Mouse (Mus musculus) liver, postnatal 0 days (tissue): ENCODE data around the gene Mfap3l. TPM values are rescaled to one million over a fixed set of nuclear protein-coding genes. Genes with fewer than 3 reads are reported as not detected.
"Not testable (repeated sequence)": the region's sequence is repeated elsewhere in the genome, so short reads cannot be mapped to it uniquely, and the experiment has no call there.

ENCODE experiments used
- ATAC-seq: fragments of 200-750 bp; cut with Nextera tagmentation; 2 replicates; pipeline ENCODE4 v1.8.0; 2017; ENCODE audit warnings: mild to moderate bottlenecking, moderate library complexity
- DNase-seq: peaks from one replicate; pipeline ENCODE4 v3.0.0-alpha.2; 2016
- H3K27ac ChIP-seq: fragments of 300-500 bp; sonication (generic); 2 replicates; pipeline ENCODE4 v1.5.1; 2014; ENCODE audit warnings: antibody characterized with exemption, moderate library complexity, mild to moderate bottlenecking, low read depth
- H3K27me3 ChIP-seq: fragments of 300-500 bp; sonication (generic); 2 replicates; pipeline ENCODE4 v1.6.1; 2014; ENCODE audit warnings: low read length, control low read depth, mixed read lengths; ENCODE audit not compliant: insufficient read depth
- H3K36me3 ChIP-seq: fragments of 300-500 bp; sonication (generic); replicated peaks from 2 replicates; pipeline ENCODE4 v1.6.1; 2014; ENCODE audit warnings: mild to moderate bottlenecking, control low read depth, low read length, moderate library complexity, mixed read lengths; ENCODE audit not compliant: insufficient read depth
- H3K4me1 ChIP-seq: fragments of 300-500 bp; sonication (generic); 2 replicates; pipeline ENCODE4 v1.6.1; 2014; ENCODE audit warnings: antibody characterized with exemption, mild to moderate bottlenecking, control low read depth; ENCODE audit not compliant: insufficient read depth
- H3K4me2 ChIP-seq: fragments of 300-500 bp; sonication (generic); 2 replicates; pipeline ENCODE4 v1.6.1; 2014; ENCODE audit warnings: low read depth, mild to moderate bottlenecking, low read length, moderate library complexity, mixed read lengths
- H3K4me3 ChIP-seq: fragments of 300-500 bp; sonication (generic); 2 replicates; pipeline ENCODE4 v1.5.1; 2014; ENCODE audit warnings: low read depth, low read length
- H3K9ac ChIP-seq: fragments of 300-500 bp; sonication (generic); replicated peaks from 2 replicates; pipeline ENCODE4 v1.6.1; 2014; ENCODE audit warnings: mild to moderate bottlenecking, moderate library complexity
- H3K9me3 ChIP-seq: fragments of 300-500 bp; sonication (generic); 2 replicates; pipeline ENCODE4 v1.6.1; 2016; ENCODE audit warnings: mild to moderate bottlenecking, control low read depth, low read length, mixed read lengths
- CTCF ChIP-seq: sonication (generic); IDR thresholded peaks from 2 replicates; pipeline ENCODE4 v1.5.1; 2016; ENCODE audit warnings: antibody characterized with exemption, low read depth
- EP300 ChIP-seq: IDR thresholded peaks from 2 replicates; pipeline ENCODE4 v1.6.1; 2016; ENCODE audit warnings: antibody characterized with exemption, low read depth, mild to moderate bottlenecking
- WGBS: fragments of 180-500 bp; shearing (Covaris S2); extraction: QIAGEN DNeasy Blood & Tissue Kit; methylation state at CpG from one replicate; pipeline ENCODE4 v1.1.7; 2014; ENCODE audit not compliant: insufficient replicate concordance; 5-methylcytosine and 5-hydroxymethylcytosine counted together
- polyA plus RNA-seq: library from polyadenylated mRNA; unstranded; fragments of >200 nt; fragmentation: Nextera tagmentation; extraction: Ambion mirVana; gene quantifications from 2 replicates; pipeline ENCODE4 v1.2.1, GENCODE M21; 2015

Mfap3l gene
- polyA plus RNA-seq, 1 experiment from 2014 or later: 0.40 TPM

DNA sequence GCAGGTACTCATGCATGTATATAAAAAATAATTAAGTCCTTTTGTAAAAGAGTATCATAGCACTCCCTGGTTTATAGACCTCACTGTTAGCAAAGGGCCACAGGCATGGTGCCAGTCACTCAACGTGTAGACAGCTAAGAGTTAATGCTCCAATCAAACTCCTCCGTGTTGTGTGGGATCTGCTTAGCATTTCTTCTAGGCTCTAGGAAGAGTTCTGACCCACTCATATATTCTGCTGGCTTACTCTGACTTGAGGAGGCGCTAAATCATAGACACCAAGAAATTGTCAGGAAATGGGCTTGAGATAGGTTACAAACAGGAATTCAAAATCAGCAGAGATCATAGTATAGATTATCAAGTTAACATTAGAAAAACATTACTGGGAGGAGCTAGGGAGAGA is 13.3 kb downstream of the Mfap3l start:
- Histone ChIP-seq H3K9ac (no peak overlapping the region), H3K36me3 (no peaks in the 10 kb centered on the region), H3K27ac (no peak overlapping the region), H3K27me3 (no peaks in the 10 kb centered on the region), H3K4me3 (no peak overlapping the region), H3K4me1 (no peaks in the 10 kb centered on the region), H3K4me2 (no peak overlapping the region), H3K9me3 (no peaks in the 10 kb centered on the region)
- no peak for ATAC-seq
- TF ChIP-seq EP300: no peak
- 74% methylated on average over 3 of the region's 3 CpGs for WGBS
- no peak for DNase-seq

DNA sequence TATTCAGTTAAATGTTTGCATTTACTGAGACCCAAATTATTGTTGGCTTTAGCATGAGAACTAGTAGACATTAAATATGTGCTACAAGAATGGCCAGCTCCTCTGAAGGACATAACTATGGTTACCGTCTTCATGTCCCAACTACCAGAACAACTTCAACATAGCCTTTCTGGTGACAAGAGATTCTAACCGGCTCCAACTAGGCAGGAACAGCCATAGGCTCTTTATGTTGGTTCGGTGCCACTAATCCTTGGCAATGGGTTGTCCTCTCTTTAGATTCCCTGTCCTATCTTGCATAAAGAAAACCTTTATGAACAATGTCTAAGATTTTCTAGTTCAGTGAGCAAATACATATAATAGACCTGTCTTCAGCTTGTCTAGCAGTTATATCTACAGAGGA is 14.7 kb downstream of the Mfap3l start:
- DNase-seq (no peak), ATAC-seq (no peak)
- TF ChIP-seq EP300 (no peak), CTCF (no peak)
- Histone ChIP-seq H3K4me3 (no peak overlapping the region), H3K36me3 (no peaks in the 10 kb centered on the region), H3K27ac (no peak overlapping the region), H3K27me3 (no peaks in the 10 kb centered on the region), H3K9ac (no peak overlapping the region), H3K4me1 (no peaks in the 10 kb centered on the region), H3K4me2 (no peak overlapping the region), H3K9me3 (no peaks in the 10 kb centered on the region)
- WGBS: 85% methylated on average over 3 of the region's 3 CpGs

DNA sequence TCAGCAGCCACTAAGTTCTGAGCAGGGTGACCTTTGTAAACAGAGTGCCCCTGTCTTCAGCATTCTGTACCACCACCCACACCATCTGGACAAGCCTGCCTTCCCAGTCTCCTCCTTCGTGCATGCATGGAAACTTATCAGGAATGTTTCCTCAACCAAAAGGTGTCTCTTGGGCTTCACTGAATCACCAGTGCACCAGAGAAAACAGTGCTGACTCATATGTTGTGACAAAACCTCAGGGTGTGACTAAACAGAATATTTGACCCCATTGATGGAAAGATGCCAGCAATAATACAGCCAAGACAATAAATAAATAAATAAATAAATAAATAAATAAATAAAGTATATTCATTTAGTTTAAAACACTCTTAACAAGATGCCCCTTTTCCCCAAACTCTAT is 16.5 kb downstream of the Mfap3l start:
- TF ChIP-seq CTCF (no peak), EP300 (no peak)
- ATAC-seq: no peak
- Histone ChIP-seq H3K27me3 (no peaks in the 10 kb centered on the region), H3K36me3 (no peaks in the 10 kb centered on the region), H3K4me2 (no peak overlapping the region), H3K27ac (no peak overlapping the region), H3K4me3 (no peak overlapping the region), H3K4me1 (no peaks in the 10 kb centered on the region), H3K9me3 (no peaks in the 10 kb centered on the region), H3K9ac (no peak overlapping the region)
- DNase-seq: no peak
- WGBS: 61% methylated on average over 1 of the region's 1 CpGs

DNA sequence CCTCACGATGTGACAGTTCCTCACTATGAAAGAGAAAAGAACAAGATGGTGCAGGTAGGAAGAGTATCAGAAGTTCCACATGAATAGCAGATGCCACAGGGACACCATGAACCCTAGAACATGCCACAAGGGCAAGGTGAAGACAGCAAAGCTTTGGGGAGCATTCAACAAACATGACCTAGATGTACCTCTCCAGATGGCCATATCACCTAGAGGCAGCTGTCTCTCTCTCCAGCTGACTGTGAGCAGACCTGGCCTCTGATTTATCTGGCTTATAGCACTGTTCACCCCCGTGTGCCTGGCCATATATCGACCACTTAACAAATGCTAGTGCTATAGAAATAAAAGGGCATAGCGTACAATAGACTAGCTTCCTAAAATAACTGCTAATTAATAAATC is 17.5 kb downstream of the Mfap3l start:
- Histone ChIP-seq H3K27me3 (no peaks in the 10 kb centered on the region), H3K36me3 (no peaks in the 10 kb centered on the region), H3K9me3 (no peaks in the 10 kb centered on the region), H3K4me1 (no peaks in the 10 kb centered on the region), H3K27ac (no peak overlapping the region), H3K4me2 (no peak overlapping the region), H3K9ac (no peak overlapping the region), H3K4me3 (no peak overlapping the region)
- WGBS: 75% methylated on average over 4 of the region's 4 CpGs
- ATAC-seq: no peak
- TF ChIP-seq EP300 (no peak), CTCF (no peak)
- no peak for DNase-seq

DNA sequence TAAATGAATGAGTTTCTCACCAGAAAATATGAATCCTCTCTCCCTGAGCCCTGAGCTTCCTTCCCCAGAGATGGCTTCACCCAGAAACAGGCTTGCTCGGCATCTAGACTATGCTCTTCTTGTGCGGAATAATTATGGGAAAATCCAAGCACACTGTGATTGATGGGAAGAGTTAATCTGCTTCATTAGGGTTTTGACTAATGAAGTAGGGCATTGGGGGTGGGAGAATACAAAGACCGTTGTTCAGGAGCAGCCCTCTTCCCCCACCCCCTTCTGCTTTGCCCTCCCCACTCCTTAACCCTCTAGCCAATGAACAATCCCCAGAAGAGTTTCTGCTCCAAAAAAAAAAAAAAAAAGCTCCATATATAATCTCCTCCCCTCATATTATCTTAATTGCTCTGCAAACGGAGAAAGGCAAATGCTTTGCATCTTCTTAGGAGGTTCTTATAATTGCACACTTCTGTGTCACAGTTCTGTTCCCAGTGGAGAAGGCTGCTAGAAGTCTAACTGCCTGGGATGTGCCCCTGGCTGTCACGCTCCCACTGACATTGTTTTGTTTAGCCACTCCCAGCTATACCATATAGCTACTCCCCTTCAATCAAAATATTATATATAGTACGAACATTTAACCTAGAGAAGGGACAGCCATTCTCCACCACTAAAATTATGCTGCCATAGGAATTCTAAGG is 24.9 kb downstream of the Mfap3l start:
- ATAC-seq (no peak), DNase-seq (no peak)
- WGBS: 69% methylated on average over 6 of the region's 6 CpGs
- Histone ChIP-seq H3K4me1 (no peaks in the 10 kb centered on the region), H3K4me3 (no peak overlapping the region), H3K9me3 (no peaks in the 10 kb centered on the region), H3K27ac (no peak overlapping the region), H3K9ac (no peak overlapping the region), H3K36me3 (no peaks in the 10 kb centered on the region), H3K27me3 (no peaks in the 10 kb centered on the region), H3K4me2 (no peak overlapping the region)
- TF ChIP-seq CTCF: no peak
- no peak for TF ChIP-seq EP300

DNA sequence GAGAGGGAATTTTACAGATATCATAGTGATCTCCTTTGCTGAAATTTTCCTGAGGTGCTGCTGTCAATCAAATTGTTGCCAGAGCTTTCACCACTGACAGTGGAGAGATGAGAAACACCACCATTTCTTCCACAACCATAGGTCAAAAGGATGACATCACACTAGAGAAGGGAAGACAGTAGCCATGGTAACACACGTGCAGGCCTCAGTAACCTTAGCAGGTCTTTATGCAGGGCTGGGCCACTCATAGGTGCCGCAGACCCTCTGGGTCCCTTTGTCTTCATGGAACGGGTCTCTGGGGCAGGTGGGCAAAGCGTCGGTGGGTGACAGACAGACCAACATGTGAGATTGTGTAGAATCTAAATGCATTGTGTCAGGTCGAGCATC is 25.5 kb downstream of the Mfap3l start:
- Histone ChIP-seq H3K4me2 (no peak overlapping the region), H3K4me1 (no peaks in the 10 kb centered on the region), H3K27me3 (no peaks in the 10 kb centered on the region), H3K9ac (no peak overlapping the region), H3K4me3 (no peak overlapping the region), H3K27ac (no peak overlapping the region), H3K36me3 (no peaks in the 10 kb centered on the region), H3K9me3 (no peaks in the 10 kb centered on the region)
- no peak for TF ChIP-seq EP300
- TF ChIP-seq CTCF: no peak
- DNase-seq (no peak), ATAC-seq (no peak)
- 73% methylated on average over 6 of the region's 6 CpGs for WGBS

DNA sequence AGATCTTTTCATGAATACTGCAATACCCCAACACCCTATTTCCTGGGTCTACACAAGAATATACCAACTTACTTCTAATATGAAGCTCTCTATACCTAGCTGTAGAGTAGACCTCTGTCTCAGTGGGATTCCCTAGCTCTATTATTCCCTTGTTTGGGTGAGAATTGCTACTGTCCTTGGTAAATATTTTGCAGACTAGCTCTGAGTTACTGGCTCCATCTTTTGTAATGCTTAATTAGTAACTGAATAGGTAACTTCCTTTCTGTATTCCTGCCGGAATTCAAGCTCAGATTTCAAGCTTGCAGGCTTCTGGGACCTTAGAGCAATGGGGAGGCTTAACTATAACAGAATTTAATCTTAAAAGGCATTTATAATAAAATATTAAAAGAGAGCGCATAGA is 26.1 kb downstream of the Mfap3l start:
- 77% methylated on average over 2 of the region's 2 CpGs for WGBS
- not testable (repeated sequence) for H3K4me3 ChIP-seq, H3K36me3 ChIP-seq, H3K9me3 ChIP-seq, H3K27ac ChIP-seq, DNase-seq, H3K9ac ChIP-seq, H3K27me3 ChIP-seq, ATAC-seq, H3K4me2 ChIP-seq, H3K4me1 ChIP-seq
